Mouse (Mus musculus) liver, adult 2 months (tissue): ENCODE measurements around the gene Pawr.

Experiments
- CTCF ChIP-seq: fragments of 200-500 bp; IDR thresholded peaks from 2 replicates; pipeline ENCODE4 v1.5.1; 2011; ENCODE audit warnings: low read depth, low read length, control low read depth
- POLR2A ChIP-seq: fragments of 200-500 bp; IDR thresholded peaks from 2 replicates; pipeline ENCODE4 v1.6.1; 2011; ENCODE audit warnings: low read length, control low read depth; ENCODE audit not compliant: insufficient read depth; ENCODE audit errors: extremely low read depth

- TF ChIP-seq CTCF (no peak), POLR2A (no peak)
These were observed 38.2 kb upstream of the Pawr start for GRCm38 (mm10) chr10:108293620-108294195.
